Mouse (Mus musculus): ENCODE results near the gene Krt33a.

Krt33a gene

DNA sequence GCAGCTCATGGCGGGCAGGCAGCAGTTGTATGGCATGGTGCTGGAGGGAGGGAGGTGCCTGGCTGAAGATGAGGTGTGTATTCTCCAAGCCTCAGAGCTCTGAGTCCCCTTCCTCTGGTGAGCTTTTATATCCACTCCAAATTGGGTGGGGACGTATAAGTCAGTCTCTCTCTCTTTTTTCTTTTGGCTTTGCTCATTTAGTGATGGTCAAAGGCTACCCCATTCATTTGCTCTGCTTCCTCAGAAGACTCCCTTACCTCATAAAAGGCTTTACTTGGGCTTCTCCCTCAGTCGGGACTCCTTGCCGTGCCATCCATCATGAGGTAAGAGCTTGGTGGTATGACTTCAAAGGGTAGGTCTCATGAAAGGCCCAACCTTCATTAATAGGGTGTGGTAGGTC lies at the start of gene Krt33a:
Gene Krt33a, minus strand, starts transcription at position 101 of the 400 bp plus-strand sequence.
- in situ Hi-C loops (cut with MboI, MseI) = no loop called here

DNA sequence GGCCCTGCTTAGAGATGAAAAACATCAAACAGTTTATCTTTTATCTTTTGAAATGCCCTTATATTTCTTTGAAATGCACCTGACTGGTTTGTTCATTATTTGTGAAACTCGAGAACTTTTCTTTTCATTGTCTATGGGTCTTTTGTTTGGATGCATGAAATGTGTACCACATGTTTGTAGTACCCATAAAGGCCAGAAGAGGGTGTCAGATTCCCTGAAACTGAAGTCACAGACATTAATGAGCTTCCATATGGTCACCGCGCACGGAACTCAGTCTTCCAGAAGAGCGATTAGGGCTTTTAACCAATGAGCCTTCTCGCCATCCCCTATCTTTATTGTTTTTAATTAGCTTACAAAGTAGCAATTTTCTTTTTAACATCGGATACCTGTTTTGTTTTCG lies 42.9 kb upstream of the Krt33a start:
- in situ Hi-C loops (cut with MboI, MseI) = no loop called here

DNA sequence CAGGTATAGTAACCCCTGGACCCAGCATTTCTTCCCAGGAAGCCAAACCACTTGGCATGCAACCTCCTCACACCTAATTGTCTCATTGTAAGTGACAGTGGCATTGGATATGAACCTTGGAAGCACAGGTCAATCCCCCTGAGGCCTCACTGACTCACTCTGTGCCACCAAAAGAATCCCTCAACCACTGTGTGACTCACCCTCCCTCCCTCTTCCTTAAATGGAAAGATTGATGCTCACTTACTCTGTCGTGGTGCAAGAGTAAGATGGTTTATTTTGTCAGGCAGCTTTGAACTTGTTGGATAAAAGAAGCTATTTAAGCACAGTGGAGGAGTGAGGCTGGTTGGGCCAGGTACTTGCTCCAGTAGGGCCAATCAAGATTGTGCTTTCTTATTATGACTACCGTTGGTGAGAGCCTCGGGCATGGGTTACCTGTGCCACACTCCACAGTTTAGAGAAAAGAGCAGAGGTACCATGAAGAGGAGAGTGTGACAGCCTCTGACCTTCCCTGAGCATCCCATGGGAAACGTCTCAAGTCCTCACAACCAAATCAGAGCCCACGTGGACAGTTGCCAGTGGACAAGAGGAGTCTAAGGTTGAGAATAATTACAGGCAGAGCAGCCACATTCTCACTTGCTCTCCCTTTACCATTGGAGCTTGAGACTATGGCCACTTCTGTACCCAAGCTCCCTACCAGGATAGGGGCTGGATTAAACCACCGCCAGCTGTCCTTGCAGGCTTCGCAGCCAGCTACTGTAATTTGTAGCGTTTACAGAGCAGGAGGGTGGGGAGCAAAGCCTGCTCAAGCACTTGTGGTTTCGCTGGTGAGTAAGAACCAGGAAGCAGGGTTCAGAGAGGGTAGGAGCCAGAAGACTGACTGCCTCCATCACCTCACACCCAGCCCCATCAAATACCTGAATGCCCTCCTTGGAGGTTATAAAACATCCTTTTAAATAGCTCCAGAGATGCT lies 40.0 kb upstream of the Krt33a start:
- in situ Hi-C loops (cut with MboI, MseI) = no loop called here

DNA sequence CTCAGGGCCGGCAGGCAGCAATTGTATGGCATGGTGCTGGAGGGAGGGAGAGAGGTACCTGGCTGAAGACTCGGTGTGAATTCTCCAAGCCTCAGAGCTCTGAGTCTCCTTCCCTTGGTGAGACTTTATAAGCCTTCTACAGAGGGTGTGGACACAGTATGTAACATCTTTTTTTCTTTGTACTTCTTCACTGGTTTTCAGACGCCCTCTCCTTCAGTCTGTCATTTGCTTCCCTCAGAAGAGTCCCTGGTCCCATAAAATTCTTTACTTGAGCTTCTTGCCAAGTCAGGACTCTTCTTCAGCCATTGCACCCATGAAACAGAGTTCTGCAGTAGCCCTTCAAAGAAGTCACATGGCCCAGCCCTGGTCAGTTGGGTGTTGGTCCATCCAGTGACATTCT lies 34.4 kb upstream of the Krt33a start, which contains the start of gene Krt31:
Gene Krt31, minus strand, starts transcription at position 101 of the 400 bp plus-strand sequence.
- in situ Hi-C loops (cut with MboI, MseI) = no loop called here

DNA sequence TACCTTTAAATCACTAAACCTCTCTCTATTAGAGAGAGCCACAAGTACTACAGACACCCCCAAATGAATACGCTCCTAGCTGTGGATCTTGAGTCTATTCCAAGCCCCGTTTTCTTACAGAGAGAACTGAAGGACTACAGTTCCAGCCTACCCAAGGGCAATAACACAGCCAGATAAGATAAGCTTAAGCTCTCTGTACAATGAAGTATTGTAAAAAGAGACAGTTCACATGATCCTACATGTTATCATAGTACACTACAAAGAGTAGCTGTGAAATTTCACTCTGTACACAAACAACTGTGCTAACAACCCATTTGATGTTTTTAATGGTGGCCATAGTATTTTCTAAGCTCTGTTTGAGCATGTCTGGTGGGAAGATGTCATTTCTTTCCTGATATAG lies 31.2 kb upstream of the Krt33a start:
- in situ Hi-C loops (cut with MboI, MseI) = loop anchor here (25.0 kb wide), 1 partner anchor 960 kb away; the partner anchor contains the start of gene Tns4

DNA sequence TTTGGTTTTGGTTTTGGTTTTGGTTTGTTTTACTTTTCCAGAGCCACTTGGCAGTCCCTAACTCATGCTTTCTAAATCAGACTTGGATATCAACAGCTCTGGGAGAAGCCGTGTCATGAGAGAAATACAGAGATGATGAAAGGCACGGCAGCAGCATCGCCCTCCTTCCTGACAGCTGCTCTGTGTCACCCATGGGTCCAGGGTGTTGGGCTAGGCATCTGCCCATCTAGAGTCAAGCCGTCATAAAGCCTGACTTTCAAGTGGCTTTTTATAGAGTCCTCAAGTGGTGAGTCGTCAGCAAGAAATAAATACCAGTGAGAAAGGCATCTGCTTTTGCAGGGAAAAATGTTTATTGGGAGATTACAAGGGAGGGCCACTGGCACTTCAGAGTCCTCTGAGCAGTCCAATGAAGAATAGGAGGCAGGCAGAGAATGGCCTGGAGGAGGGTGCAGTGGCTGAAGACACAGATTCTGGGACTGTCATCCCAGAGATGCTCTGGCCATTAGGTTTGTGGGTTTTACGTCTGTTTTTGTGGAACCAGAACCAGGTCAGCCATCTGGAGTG lies 30.4 kb upstream of the Krt33a start:
- in situ Hi-C loops (cut with MboI, MseI) = loop anchor here (25.0 kb wide), 1 partner anchor 959 kb away; the partner anchor contains the start of gene Tns4

DNA sequence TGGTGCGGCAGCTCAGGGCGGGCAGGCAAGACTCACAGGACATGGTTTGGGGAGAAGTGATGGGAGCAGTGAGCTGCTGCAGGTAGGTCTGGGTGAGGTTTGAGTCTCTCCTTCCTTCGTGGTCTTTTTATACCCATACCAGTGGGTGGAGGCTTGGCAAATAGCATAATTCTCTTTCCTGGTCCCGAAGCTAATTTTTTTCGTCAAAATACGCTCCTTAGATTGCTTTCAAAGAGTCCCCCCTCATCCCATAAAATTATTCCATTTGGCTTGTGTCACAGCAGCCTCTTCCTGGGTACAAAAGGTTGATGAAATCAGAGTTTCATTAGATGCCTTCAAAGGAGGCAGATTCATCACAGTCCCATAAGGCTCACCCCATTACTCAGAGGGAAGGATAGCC lies 25.4 kb upstream of the Krt33a start, which contains the start of gene Krt34:
Gene Krt34, minus strand, starts transcription at position 101 of the 400 bp plus-strand sequence.
- in situ Hi-C loops (cut with MboI, MseI) = loop anchor here (25.0 kb wide), 1 partner anchor 954 kb away; the partner anchor contains the start of gene Tns4

DNA sequence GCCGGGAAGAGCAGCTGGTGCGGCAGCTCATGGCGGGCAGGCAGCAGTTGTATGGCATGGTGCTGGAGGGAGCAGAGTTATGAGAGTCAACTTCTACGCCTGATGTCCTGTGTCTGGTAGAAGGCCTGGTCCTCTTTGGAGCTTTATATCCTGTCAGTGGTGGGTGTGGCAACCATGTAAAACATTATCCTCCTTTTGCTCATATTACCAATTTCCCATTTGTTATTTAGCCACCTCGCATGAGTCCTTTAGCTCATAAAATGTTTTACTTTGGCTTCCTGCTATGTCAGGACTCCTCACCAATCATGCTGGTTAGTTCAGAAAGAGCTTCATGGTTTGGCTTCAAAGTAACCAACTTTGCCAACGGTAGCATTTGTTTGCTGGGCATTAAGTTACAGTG lies 13.8 kb upstream of the Krt33a start, which contains the start of gene Krt33b:
Gene Krt33b, minus strand, starts transcription at position 101 of the 400 bp plus-strand sequence.
- in situ Hi-C loops (cut with MboI, MseI) = loop anchor here (5.0 to 25.0 kb wide), 2 partner anchors 72 to 942 kb away; partner anchors contain the start of gene Tns4

DNA sequence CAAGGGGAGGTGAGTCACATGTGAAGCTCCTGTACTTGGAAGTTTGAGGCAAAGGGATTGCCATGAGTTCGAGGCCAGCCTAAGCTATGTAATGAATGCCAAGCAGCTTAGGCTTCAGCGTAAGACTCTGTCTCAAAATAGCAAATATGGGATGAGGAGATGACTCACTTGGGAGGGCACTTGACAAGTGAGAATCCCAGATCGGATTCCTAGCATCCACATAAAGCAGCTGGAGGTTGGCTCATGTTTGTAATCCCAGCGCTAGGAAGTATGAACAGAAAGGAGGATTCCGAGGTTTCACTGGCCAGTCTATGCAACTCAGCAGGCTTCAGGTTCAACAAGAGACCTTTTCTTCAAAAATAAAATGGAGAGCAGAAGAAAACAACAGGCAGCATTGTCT lies 5.4 kb upstream of the Krt33a start:
- in situ Hi-C loops (cut with MboI, MseI) = no loop called here

DNA sequence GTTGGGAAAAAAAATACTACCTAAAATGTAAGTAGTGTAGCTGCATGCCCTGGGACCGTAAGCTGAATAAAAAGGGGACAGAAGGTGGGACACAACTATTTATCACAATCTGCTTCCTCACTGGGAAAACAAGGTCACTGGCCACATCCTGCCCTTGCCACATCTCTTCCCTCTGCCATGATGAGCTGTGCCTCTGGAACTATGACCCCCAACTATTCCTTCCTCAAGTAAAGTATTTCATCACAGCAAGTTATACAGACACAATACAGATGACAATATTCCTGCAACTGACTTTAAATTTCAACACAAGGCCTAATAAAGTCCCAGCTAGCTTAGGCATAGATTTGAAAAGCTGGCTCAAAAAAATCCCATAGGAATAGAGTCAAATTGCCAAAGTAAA lies 3.5 kb upstream of the Krt33a start:
- in situ Hi-C loops (cut with MboI, MseI) = no loop called here

DNA sequence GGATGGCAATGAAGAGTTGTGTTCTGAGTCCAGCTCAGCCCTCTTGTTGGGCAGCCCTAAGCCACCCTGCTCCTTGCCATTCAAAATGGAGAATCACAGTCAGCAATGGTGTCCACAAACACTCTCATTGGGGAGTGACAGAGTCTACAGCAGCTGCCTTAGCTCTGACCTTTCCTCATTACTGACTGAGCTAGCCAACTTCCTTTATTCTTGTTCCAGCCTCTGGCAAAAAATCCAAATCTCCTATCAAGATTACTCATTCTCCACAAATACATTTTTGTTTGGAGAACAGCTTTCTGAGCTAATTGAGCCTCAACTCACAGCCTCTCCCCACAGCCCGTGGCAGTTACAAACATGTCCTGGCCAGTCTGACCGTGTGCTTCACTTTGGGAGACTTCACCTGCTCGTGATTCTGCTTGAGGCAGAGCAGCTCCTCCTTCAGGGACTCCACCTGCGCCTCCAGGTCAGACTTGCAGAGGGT lies 2.3 kb downstream of the Krt33a start:
- in situ Hi-C loops (cut with MboI, MseI) = no loop called here

DNA sequence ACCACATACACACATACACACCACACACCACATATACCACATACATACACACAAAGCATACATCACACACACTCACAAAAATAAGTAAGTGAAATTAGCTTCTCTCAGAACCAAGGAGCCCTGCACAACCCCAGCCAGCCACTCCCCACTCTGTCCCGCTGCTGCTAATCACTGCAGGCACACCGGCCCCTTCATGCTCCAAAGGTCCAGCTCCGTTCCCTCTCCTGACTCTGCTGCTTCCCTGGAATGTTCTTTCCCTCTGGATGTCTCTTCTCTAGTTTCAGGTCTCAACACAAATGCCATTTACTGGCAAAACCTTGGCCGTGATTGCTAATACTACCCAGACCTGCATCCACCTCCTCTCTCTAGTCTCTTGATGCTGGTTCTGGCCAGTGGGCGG lies 5.3 kb downstream of the Krt33a start:
- in situ Hi-C loops (cut with MboI, MseI) = no loop called here

DNA sequence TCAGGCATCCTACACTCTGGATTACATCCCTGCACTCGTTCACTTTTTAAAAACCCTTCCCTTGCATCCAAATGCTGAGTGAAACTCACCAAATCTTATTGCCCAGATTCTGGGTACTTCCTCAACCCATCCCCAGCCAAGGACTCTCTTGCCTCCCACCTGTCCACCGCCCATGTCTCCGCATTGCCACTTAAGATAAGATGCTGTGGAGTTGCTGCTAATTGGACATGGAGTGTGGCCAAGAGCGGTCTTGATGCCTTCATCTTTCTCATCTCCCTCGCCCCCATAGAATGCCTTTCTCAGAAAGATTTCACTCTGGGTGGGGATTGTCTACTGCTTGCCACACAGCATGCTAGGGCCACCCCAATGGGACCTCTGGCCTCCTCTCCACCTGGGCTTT lies 7.7 kb downstream of the Krt33a start:
- in situ Hi-C loops (cut with MboI, MseI) = no loop called here

DNA sequence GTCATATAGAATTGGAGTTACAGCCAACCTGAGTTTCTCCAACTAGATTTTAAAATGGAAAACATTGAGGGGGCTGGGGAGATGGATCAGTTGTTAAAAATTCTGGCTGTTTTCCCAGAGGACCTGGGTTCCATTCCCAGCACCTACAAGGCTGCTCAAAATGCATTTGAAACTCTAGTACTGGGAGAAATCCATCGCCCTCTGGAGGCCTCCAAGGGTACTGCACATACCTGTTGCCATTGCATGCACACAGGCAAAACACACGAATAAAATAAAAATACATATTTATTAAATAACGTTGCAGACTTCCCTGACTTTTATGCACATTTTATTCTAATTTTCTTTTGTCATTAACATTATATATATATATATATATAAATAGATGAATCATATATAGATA lies 9.4 kb downstream of the Krt33a start:
- in situ Hi-C loops (cut with MboI, MseI) = no loop called here

DNA sequence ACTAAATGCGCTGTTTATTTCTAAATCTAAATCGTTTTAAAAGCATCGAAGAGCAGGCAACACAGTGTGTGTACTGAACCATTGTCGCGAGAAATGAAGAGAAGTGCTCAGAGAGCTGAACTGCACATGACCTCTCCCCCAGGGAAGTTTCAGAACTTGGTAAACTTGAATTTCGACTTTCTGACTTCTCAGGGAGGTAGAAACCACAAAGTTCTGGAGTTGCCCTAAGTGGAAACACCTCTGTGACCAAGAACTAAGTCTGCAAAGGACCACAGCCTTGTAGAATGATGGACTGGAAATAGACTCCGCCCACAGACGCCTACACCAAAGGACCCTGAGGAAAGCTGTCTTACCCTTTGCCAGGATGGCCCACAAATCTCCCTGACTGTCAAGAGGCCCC lies 10.1 kb downstream of the Krt33a start:
- in situ Hi-C loops (cut with MboI, MseI) = no loop called here

DNA sequence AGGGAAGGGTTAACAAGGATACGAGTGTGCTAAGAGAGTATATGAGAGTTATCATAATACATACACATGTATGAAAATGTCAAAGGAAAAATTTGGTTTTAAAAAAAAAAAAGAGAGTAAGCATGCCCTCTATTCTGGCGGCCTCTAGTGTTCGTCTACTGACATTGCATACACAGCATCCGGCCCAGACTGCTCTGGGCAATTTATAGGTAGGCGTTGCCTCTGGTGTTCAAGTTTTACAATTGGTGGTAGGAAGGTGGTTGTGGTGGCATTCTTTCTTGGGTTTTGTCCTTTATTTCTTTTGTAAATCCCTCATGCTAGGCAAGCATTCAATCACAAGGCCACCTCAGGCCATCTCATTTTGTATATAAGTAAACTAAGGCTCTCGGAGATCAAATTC lies 11.2 kb downstream of the Krt33a start:
- in situ Hi-C loops (cut with MboI, MseI) = loop anchor here (5.0 kb wide), 1 partner anchor 543 kb away; no protein-coding TSS in a partner anchor

DNA sequence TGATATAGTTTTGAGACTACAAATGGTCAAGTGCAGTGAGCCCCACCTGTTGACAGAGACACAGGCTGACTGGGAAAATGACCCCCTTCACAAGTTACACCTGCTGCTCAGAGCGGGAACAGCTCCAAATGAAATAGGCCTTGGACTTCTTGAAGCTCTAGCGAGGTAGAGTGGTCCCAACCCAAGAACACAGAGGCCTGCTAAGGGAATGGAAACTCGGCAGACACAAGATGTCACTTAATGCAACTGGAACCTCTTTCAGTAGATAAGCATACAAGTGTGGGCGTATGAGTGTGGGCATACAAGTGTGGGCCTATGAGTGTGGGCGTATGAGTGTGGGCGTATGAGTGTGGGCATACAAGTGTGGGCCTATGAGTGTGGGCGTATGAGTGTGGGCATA lies 16.9 kb downstream of the Krt33a start:
- in situ Hi-C loops (cut with MboI, MseI) = no loop called here

DNA sequence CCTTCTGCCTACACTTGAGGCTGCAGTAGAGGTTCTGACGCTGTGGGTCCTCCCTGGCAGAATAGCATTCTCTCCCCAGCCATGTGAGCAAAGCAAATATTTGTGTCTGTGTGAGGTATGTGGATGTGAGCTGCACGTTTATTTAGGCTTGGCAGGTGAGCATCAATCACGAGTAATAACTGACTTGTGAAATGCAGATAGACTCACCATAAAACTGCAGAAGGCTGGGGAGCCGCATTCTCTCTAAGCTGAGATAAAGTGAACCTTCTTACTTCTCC lies 21.7 kb downstream of the Krt33a start:
- in situ Hi-C loops (cut with MboI, MseI) = no loop called here

DNA sequence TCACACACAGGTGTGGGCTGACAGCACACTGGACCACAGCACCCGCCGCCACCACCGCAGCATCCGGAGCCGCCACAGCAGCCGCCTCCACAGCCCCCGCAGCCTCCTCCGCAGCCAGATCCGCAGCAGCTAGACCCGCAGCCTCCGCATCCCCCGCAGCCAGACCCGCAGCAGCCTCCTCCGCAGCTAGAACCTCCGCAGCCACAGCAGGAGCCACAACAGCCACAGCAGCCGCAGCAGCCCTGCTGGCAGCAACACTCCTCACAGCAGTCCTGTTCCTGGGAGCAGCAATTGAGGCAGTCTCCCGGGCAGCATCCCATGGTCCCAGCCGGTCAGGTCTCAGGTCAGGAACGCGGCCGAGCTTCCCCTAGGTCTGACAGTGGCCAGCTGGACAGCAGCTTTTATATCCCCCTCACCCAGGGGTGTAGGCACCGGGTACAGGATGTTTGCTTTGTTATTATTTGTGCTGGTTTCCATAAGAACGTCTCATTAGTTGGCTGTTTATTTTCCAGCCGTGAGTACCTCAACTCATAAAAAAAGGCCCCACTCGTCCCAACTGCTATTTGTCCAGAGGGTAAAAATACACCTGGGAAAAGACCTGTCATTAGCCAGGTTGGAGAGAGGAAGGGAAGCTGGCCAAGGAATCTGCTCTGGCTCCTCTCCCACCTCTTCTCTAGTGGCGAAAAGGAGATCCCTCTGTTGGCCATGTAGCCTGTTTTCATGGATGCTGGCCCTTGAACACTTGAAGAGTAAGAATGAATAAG lies 22.2 kb downstream of the Krt33a start, which contains the start of gene Krtap17-1:
Gene Krtap17-1, minus strand, starts transcription at position 375 of the 764 bp plus-strand sequence.
- in situ Hi-C loops (cut with MboI, MseI) = no loop called here

DNA sequence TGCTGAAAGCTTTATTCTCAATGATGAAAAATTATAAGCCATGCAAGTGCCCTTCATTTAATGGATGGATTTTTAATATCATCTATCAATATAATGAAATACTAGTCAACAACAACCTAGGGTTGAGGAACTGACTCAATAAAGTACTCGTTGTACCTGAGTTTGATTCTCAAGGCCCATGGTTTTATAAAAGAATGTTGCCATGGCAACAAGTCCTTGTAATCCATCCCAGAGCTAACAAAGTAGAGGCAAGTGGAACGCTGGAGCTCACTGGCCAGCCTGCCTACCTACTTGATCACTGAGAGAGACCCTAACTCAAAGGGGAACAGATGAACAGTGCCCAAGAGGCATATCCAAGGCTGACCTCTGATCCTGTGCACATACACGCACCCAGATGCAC lies 25.4 kb downstream of the Krt33a start:
- in situ Hi-C loops (cut with MboI, MseI) = no loop called here

DNA sequence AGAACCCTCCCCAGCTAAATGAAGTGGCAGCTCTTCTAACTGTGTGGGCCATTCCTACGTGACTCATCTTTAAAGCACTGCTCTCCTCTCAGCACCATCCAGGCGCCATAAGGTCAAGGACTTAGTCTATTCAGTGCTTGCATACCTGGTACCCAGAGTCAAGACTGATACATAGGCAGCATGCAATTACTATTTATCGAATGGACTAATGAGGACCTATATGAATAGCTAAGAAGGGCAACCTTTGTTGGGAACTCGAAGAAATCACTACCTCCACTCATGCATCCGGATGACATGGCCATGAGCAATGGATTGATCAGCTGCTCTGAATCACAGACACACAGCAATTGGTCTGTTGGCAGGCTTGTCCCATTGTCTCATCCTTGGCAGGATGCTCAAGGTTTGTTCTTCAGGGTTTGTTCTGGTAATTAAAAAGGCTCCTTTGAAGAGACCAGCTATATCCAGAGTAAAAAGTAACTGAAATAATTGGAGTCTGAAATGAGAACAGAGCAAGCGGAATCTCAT lies 26.1 kb downstream of the Krt33a start:
- in situ Hi-C loops (cut with MboI, MseI) = no loop called here

Measured in T-helper 1 cell (primary cell).